Mouse (Mus musculus) left cerebral cortex, adult 11 months (tissue): ENCODE results near the gene Nrp1.

Source experiments
- DNase-seq: peaks from one replicate; pipeline ENCODE4 v3.0.0; 2022; ENCODE audit warnings: low spot score

Gene Nrp1

DNA sequence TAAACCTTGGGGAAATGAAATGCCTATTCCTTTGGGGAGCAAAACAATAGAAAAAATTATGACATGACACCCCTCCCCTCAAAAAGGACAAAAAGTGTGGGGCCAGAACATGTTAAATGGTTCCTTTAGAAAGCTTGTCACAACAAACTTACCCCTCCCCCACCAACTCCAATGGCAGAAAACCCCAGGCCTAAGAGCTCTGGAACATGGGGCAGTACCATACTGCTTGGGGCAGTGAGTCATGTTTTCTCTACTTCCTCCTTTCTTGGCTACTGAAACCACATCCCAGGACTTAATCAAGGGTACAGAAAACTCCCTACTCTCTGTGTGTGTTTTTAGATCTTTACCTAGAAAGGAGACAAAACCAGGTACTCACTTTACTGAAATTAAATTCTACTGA, 147.5 kb downstream of the Nrp1 start:
- no peak for DNase-seq

DNA sequence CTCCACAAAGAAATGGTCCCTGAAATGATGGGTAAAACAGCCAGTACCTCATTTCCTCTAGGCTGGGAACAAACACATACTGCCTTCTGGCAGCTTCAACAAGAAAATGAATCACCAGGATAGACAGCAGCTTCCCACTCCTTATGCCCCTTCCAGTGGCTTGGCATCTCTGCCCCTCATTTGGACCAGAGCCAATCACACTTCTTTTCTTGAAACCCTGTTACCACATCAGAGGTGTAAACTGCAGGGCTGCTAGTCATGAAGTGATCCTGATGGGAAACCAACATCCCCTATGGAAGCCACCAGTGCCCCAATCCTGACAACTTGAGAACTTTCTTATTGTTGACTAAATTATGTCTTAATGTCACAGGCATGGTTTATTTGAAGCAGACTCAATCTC, 150.3 kb downstream of the Nrp1 start:
- no peak for DNase-seq

DNA sequence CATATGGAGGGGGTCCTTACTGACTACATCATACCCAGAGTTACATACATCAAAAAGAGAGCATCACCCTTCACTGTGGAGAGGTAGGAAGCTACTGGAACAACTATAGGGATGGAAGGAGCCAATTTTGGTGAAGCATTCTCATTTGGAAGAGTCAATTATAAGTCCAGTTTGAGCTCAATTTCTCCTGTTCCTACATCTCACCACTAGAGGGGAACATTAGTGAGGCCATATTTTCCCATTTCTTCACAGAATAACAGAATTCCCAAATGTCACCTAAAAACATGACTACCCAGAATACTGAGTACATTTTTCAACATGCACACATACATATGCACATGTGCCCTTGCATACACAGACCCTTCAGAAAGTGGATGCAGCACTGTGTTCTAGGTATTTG, 152.6 kb downstream of the Nrp1 start:
- no peak for DNase-seq

GRCm38 (mm10) chr8:128511732-128512131, 153.3 kb downstream of the Nrp1 start:
- DNase-seq = no peak

- DNase-seq = no peak
These were observed 158.5 kb downstream of the Nrp1 start for GRCm38 (mm10) chr8:128516846-128517446.

DNA sequence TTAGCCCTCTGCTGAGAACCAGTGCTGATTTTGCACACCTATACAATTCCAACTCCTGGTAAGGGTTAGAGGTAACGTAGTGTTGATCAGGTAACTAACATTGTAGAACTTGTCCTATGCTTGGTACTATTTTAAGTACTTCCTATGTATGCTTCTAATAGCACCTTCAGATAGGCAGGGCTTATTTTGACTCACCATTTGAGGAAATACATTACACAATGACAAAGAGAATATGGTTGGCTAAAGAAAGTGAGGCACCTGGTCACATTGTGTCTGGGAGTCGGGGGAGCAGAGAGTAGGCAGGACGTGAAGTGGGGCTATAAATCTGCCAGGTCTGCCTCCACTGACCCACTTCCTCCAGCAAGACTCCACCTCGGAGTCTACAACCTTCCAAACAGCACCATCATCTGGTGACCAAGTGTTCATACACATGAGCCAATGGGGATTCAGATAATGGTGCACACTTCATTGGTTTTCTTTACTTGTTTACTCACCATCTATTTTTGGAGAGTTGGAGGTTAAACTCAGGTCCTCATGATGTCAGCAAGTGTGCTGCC, 159.2 kb downstream of the Nrp1 start:
- no peak for DNase-seq

GRCm38 (mm10) chr8:128519366-128519765, 161.0 kb downstream of the Nrp1 start:
- no peak for DNase-seq

DNA sequence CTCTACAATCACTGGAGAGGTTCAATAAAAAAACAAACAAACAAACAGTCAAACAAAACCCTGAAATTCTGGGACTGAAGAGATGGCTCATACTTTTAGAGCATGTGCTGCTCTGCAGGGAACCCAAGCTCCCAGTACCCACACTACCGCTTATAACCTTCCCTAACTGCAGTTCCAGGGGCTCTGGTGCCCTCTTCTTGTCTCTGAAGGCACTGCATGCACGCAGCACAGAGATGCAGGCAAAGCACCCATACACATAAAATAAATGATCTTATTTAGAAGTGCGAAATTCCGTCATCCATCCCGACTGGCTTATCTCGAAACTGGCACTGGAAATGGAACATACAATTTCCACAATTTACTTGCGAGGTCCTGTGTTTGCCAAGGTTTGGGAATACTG, 165.4 kb downstream of the Nrp1 start:
- DNase-seq = no peak

- DNase-seq = no peak
These were observed 167.5 kb downstream of the Nrp1 start for GRCm38 (mm10) chr8:128525912-128526311.

GRCm38 (mm10) chr8:128528591-128529383, 170.4 kb downstream of the Nrp1 start:
- no peak for DNase-seq

GRCm38 (mm10) chr8:128534442-128534871, 176.1 kb downstream of the Nrp1 start:
- DNase-seq = no peak

- no peak for DNase-seq
These were observed 177.3 kb downstream of the Nrp1 start for GRCm38 (mm10) chr8:128535685-128536084.

DNA sequence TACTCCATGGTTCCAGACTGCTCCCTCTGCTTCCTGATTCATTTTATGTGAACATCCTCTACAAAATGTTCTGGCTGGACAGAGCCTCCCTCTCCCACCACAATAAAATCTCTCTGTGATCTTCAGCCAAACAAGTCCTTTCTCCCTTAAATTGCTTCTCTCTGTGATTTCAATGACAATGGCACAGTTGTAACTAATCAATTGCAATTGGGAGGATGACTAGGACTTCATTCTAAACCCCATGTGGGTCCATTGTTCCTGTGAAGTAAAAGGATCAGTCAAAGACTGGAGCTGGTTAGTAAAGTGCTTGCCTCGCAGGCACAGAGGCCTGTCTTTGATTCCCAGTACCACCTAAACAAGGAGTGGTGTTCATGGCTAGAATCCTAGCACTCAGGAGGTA, 180.0 kb downstream of the Nrp1 start:
- DNase-seq = no peak

DNA sequence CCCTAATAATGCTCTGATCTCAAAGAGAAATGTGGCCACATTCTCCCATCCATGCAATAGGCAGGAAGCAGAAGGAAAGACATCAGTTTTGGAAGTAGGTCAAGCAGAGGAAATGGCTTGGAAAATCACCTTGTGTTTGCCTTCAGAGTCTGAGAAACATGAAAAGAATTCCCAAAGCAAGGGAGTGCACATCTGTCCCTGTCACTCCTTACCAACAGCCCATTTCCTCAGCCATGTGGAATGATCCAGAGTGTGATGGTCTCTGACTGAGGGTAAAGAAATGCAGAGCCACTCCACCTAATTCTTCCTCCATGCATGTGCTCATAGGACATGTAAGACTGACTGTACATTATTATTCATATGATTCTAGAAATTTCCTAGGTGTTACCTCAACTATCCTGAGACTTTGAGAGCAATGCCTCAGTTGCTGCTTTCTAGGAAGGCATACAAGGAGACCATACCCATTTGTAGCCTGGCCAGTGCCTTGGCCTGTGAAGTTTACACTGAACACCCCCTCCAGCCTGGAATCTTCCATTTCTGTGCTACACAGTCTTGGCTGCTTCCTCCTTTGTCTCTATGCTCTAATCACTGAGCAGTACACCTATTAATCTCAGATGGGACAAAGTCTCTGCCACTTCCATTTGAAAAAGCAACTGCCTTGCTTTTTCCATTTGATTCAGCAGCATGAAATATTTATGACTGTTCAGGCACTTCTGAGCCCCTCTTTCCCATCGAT, 183.1 kb downstream of the Nrp1 start:
- DNase-seq = no peak

- DNase-seq = no peak
These were observed 185.9 kb downstream of the Nrp1 start for GRCm38 (mm10) chr8:128544128-128544846.

DNA sequence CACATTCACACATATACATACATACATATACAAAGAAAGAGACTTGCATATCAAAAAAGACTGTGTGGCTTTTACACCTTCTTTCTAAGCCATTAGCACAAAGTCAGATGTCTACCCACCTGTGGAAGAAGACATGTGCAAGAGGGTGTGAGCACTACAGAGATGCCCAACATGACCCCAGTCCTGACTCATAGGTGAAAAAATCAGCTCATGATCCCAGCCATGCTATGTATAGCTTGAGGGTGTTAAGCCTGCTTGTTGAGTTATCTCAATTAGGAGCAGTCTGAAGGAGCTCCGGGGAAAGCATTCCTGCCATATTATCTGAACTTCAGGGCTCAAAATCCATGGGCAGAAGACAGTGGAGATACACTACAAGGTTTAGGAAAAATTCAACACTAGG, 187.9 kb downstream of the Nrp1 start:
- DNase-seq = no peak

DNA sequence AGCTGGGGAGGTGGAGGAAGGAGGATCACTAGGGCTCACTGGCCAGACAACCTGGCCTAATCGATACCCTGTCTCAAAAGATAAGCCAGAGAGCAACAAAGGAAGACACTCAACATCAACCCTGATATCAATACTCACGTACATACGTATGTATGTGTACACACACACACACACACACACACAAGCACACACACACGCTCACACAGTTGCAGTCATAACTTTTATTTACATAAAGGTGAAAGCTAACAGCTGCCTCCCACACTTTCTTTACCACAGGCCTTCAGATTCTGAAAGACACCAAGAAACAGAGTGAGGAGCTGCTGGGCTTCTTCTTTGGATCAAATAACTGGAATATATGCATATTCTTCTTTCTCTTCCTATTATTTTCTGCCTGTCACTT, 189.0 kb downstream of the Nrp1 start:
- DNase-seq = no peak

- DNase-seq = no peak
These were observed 191.3 kb downstream of the Nrp1 start for GRCm38 (mm10) chr8:128549738-128550137.

DNA sequence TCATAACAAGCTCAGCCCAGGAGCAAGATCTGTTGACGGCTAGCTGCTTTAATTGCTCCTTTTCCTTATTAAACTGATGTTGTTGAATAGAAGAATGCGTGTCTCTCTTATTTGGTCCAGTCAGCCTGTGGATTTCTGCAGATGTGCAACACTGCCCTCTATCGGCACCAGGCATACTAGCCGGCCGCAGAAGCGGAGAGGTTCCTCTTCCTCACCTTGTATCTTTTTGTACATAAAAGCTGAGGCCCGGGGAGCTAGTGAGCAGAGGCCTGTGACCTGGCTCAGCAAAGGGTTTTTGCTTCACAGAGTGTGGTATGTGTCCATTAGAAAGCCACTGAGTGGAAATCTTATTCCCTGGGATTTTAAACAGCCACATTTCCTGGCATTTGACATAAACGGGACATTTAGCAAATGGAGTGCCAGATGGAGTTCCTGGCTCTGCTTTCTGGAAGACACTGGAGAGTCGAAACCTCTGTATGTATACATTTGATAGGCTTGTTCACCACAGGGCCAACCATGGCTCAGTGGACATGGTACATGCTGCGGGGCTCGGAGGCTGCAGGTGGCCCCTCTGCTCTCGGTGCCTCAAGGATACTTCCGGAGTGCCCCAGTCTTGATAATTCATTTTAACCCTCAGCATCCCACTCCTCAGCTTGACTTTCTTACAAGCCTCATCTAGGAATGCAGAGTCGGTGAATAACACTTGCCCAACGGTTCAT, 193.2 kb downstream of the Nrp1 start:
- peak; percentile 28 for DNase-seq
